Mouse (Mus musculus): ENCODE data around the gene Tnfrsf1b. TPM values are rescaled to one million over a fixed set of nuclear protein-coding genes. Genes with fewer than 3 reads are reported as not detected.

Gene Tnfrsf1b
- polyA plus RNA-seq, 1 experiment from 2014 or later, result 4.5 TPM

- peak overlapping the region; percentile 38; the same call in 1 of the 2 replicates for H3K27ac ChIP-seq
- no peaks in the 10 kb centered on the region for H3K9me3 ChIP-seq
- H3K4me1 ChIP-seq, result peaks cover 15% of the 10 kb centered on the region
- ATAC-seq (ENCODE audit: insufficient number of reproducible peaks, low FRiP score, low TSS enrichment, low read depth), result peak; percentile 16; the same call in 1 of the 2 replicates
- no peak overlapping the region for H3K9ac ChIP-seq
- H3K36me3 ChIP-seq, result no peaks in the 10 kb centered on the region
- H3K4me3 ChIP-seq, result no peak overlapping the region
- no peaks in the 10 kb centered on the region for H3K27me3 ChIP-seq
- 28% methylated on average over 6 of the region's 6 CpGs for WGBS
- H3K4me2 ChIP-seq, result no peak overlapping the region
These were observed 31.9 kb downstream of the Tnfrsf1b start for GRCm38 (mm10) chr4:145214786-145215174.

- Histone ChIP-seq H3K4me3 (no peak overlapping the region), H3K27me3 (no peaks in the 10 kb centered on the region), H3K36me3 (no peaks in the 10 kb centered on the region), H3K27ac (no peak overlapping the region), H3K9me3 (no peaks in the 10 kb centered on the region), H3K4me2 (no peak overlapping the region), H3K4me1 (peaks cover 17% of the 10 kb centered on the region), H3K9ac (no peak overlapping the region)
- peak; percentile 76; the same call in 1 of the 2 replicates for ATAC-seq (ENCODE audit: insufficient number of reproducible peaks, low FRiP score, low TSS enrichment, low read depth)
- WGBS, result 35% methylated on average over 8 of the region's 8 CpGs
These were observed 32.5 kb downstream of the Tnfrsf1b start for GRCm38 (mm10) chr4:145213999-145214785.

GRCm38 (mm10) chr4:145211076-145211475 is 35.6 kb downstream of the Tnfrsf1b start:
- WGBS, result 65% methylated on average over 2 of the region's 2 CpGs
- Histone ChIP-seq H3K36me3 (no peaks in the 10 kb centered on the region), H3K4me3 (no peak overlapping the region), H3K4me2 (no peak overlapping the region), H3K27me3 (no peaks in the 10 kb centered on the region), H3K4me1 (peaks cover 17% of the 10 kb centered on the region), H3K9me3 (no peaks in the 10 kb centered on the region), H3K27ac (no peak overlapping the region), H3K9ac (no peak overlapping the region)
- no peak for ATAC-seq (ENCODE audit: insufficient number of reproducible peaks, low FRiP score, low TSS enrichment, low read depth)

- no peak overlapping the region for H3K4me3 ChIP-seq
- peaks cover 17% of the 10 kb centered on the region for H3K4me1 ChIP-seq
- no peak for ATAC-seq (ENCODE audit: insufficient number of reproducible peaks, low FRiP score, low TSS enrichment, low read depth)
- H3K36me3 ChIP-seq, result no peaks in the 10 kb centered on the region
- no peak overlapping the region for H3K27ac ChIP-seq
- WGBS, result 86% methylated on average over 5 of the region's 5 CpGs
- no peaks in the 10 kb centered on the region for H3K9me3 ChIP-seq
- H3K27me3 ChIP-seq, result no peaks in the 10 kb centered on the region
- H3K4me2 ChIP-seq, result no peak overlapping the region
- no peak overlapping the region for H3K9ac ChIP-seq
These were observed 36.1 kb downstream of the Tnfrsf1b start for GRCm38 (mm10) chr4:145210564-145210963.

- H3K4me1 ChIP-seq, result peaks cover 11% of the 10 kb centered on the region
- 26% methylated on average over 5 of the region's 5 CpGs for WGBS
- H3K4me3 ChIP-seq, result no peak overlapping the region
- no peak for ATAC-seq (ENCODE audit: insufficient number of reproducible peaks, low FRiP score, low TSS enrichment, low read depth)
- H3K36me3 ChIP-seq, result no peaks in the 10 kb centered on the region
- H3K4me2 ChIP-seq, result no peak overlapping the region
- H3K27ac ChIP-seq, result no peak overlapping the region
- H3K9me3 ChIP-seq, result no peaks in the 10 kb centered on the region
- H3K9ac ChIP-seq, result no peak overlapping the region
- no peaks in the 10 kb centered on the region for H3K27me3 ChIP-seq
These were observed 37.0 kb downstream of the Tnfrsf1b start for GRCm38 (mm10) chr4:145209690-145210088.

- no peaks in the 10 kb centered on the region for H3K36me3 ChIP-seq
- ATAC-seq (ENCODE audit: insufficient number of reproducible peaks, low FRiP score, low TSS enrichment, low read depth), result no peak
- H3K4me1 ChIP-seq, result peaks cover 6% of the 10 kb centered on the region
- no peaks in the 10 kb centered on the region for H3K27me3 ChIP-seq
- H3K27ac ChIP-seq, result no peak overlapping the region
- no peak overlapping the region for H3K4me2 ChIP-seq
- no peak overlapping the region for H3K9ac ChIP-seq
- WGBS, result 68% methylated on average over 6 of the region's 6 CpGs
- no peak overlapping the region for H3K4me3 ChIP-seq
- no peaks in the 10 kb centered on the region for H3K9me3 ChIP-seq
These were observed 37.5 kb downstream of the Tnfrsf1b start for GRCm38 (mm10) chr4:145209076-145209689.

- Histone ChIP-seq H3K9ac (no peak overlapping the region), H3K27ac (no peak overlapping the region), H3K9me3 (no peaks in the 10 kb centered on the region), H3K4me3 (no peak overlapping the region), H3K4me1 (peaks cover 3% of the 10 kb centered on the region; the same call in 1 of the 2 replicates), H3K36me3 (no peaks in the 10 kb centered on the region), H3K4me2 (no peak overlapping the region), H3K27me3 (no peaks in the 10 kb centered on the region)
- no peak for ATAC-seq (ENCODE audit: insufficient number of reproducible peaks, low FRiP score, low TSS enrichment, low read depth)
- WGBS, result 61% methylated on average over 3 of the region's 3 CpGs
These were observed 38.8 kb downstream of the Tnfrsf1b start for GRCm38 (mm10) chr4:145207718-145208371.

GRCm38 (mm10) chr4:145204779-145205178 is 41.9 kb downstream of the Tnfrsf1b start:
- H3K4me3 ChIP-seq, result no peak overlapping the region
- no peak overlapping the region for H3K9ac ChIP-seq
- H3K4me2 ChIP-seq, result no peak overlapping the region
- 82% methylated on average over 8 of the region's 8 CpGs for WGBS
- no peak overlapping the region for H3K27ac ChIP-seq
- ATAC-seq (ENCODE audit: insufficient number of reproducible peaks, low FRiP score, low TSS enrichment, low read depth), result no peak
- no peaks in the 10 kb centered on the region for H3K9me3 ChIP-seq
- H3K36me3 ChIP-seq, result no peaks in the 10 kb centered on the region
- no peaks in the 10 kb centered on the region for H3K27me3 ChIP-seq
- peaks cover 7% of the 10 kb centered on the region; the same call in 1 of the 2 replicates for H3K4me1 ChIP-seq

- no peak overlapping the region for H3K4me3 ChIP-seq
- H3K9ac ChIP-seq, result no peak overlapping the region
- H3K4me2 ChIP-seq, result no peak overlapping the region
- H3K36me3 ChIP-seq, result no peaks in the 10 kb centered on the region
- peaks cover 5% of the 10 kb centered on the region; the same call in 1 of the 2 replicates for H3K4me1 ChIP-seq
- ATAC-seq (ENCODE audit: insufficient number of reproducible peaks, low FRiP score, low TSS enrichment, low read depth), result no peak
- no peaks in the 10 kb centered on the region for H3K9me3 ChIP-seq
- WGBS, result 60% methylated on average over 2 of the region's 2 CpGs
- H3K27me3 ChIP-seq, result no peaks in the 10 kb centered on the region
- H3K27ac ChIP-seq, result no peak overlapping the region
These were observed 43.4 kb downstream of the Tnfrsf1b start for GRCm38 (mm10) chr4:145203305-145203704.

- Histone ChIP-seq H3K4me2 (no peak overlapping the region), H3K9me3 (no peaks in the 10 kb centered on the region), H3K36me3 (no peaks in the 10 kb centered on the region), H3K4me1 (peaks cover 5% of the 10 kb centered on the region; the same call in 1 of the 2 replicates), H3K27ac (no peak overlapping the region), H3K9ac (no peak overlapping the region), H3K4me3 (no peak overlapping the region), H3K27me3 (no peaks in the 10 kb centered on the region)
- 70% methylated on average over 3 of the region's 3 CpGs for WGBS
- ATAC-seq (ENCODE audit: insufficient number of reproducible peaks, low FRiP score, low TSS enrichment, low read depth), result no peak
These were observed 45.2 kb downstream of the Tnfrsf1b start for GRCm38 (mm10) chr4:145201424-145201823.

GRCm38 (mm10) chr4:145199982-145200699 is 46.5 kb downstream of the Tnfrsf1b start:
- WGBS, result 31% methylated on average over 11 of the region's 11 CpGs
- ATAC-seq (ENCODE audit: insufficient number of reproducible peaks, low FRiP score, low TSS enrichment, low read depth), result no peak
- no peaks in the 10 kb centered on the region for H3K9me3 ChIP-seq
- 0 out of 2 replicates have a peak overlapping the region, but pooled peaks have one; percentile 3 for H3K27ac ChIP-seq
- no peak overlapping the region for H3K4me2 ChIP-seq
- H3K9ac ChIP-seq, result no peak overlapping the region
- no peak overlapping the region for H3K4me3 ChIP-seq
- no peaks in the 10 kb centered on the region for H3K27me3 ChIP-seq
- peaks cover 7% of the 10 kb centered on the region; the same call in 1 of the 2 replicates for H3K4me1 ChIP-seq
- no peaks in the 10 kb centered on the region for H3K36me3 ChIP-seq
